Mouse (Mus musculus) embryonic facial prominence, embryonic 14.5 days (tissue): Measurements from ENCODE around the gene Trappc2. TPM values are rescaled to one million over a fixed set of nuclear protein-coding genes. Genes with fewer than 3 reads are reported as not detected.

Source experiments
- ATAC-seq: fragments of 200-750 bp; cut with Nextera tagmentation; 2 replicates; pipeline ENCODE4 v1.8.0; 2017; ENCODE audit warnings: low read depth, moderate number of reproducible peaks, moderate TSS enrichment
- DNase-seq: peaks from one replicate; pipeline ENCODE4 v3.0.0-alpha.2; 2015; ENCODE audit warnings: low spot score
- H3K27ac ChIP-seq: fragments of 300-500 bp; sonication (generic); replicated peaks from 2 replicates; pipeline ENCODE4 v1.5.1; 2014; ENCODE audit warnings: low read depth, mild to moderate bottlenecking, low read length, moderate library complexity
- H3K27me3 ChIP-seq: fragments of 300-500 bp; sonication (generic); replicated peaks from 2 replicates; pipeline ENCODE4 v1.6.1; 2014; ENCODE audit warnings: low read length; ENCODE audit not compliant: control insufficient read depth, insufficient read depth
- H3K36me3 ChIP-seq: fragments of 300-500 bp; sonication (generic); 2 replicates; pipeline ENCODE4 v1.6.1; 2014; ENCODE audit warnings: low read length, mixed read lengths; ENCODE audit not compliant: control insufficient read depth, insufficient read depth
- H3K4me1 ChIP-seq: fragments of 300-500 bp; sonication (generic); 2 replicates; pipeline ENCODE4 v1.6.1; 2014; ENCODE audit warnings: antibody characterized with exemption, low read length; ENCODE audit not compliant: control insufficient read depth, insufficient read depth
- H3K4me2 ChIP-seq: fragments of 300-500 bp; sonication (generic); 2 replicates; pipeline ENCODE4 v1.6.1; 2014; ENCODE audit warnings: low read depth, mild to moderate bottlenecking, low read length, moderate library complexity, mixed read lengths
- H3K4me3 ChIP-seq: fragments of 300-500 bp; sonication (generic); 2 replicates; pipeline ENCODE4 v1.5.1; 2014; ENCODE audit warnings: low read depth, mild to moderate bottlenecking, low read length
- H3K9ac ChIP-seq: fragments of 300-500 bp; sonication (generic); 2 replicates; pipeline ENCODE4 v1.6.1; 2014; ENCODE audit warnings: low read depth, mild to moderate bottlenecking, low read length, moderate library complexity, mixed read lengths
- H3K9me3 ChIP-seq: fragments of 300-500 bp; sonication (generic); 2 replicates; pipeline ENCODE4 v1.6.1; 2016; ENCODE audit warnings: low read length; ENCODE audit not compliant: control insufficient read depth
- WGBS: fragments of 180-500 bp; shearing (Covaris S2); extraction: QIAGEN DNeasy Blood & Tissue Kit; methylation state at CpG from one replicate; pipeline ENCODE4 v1.1.7; 2014; 5-methylcytosine and 5-hydroxymethylcytosine counted together
- polyA plus RNA-seq: library from polyadenylated mRNA; unstranded; fragments of >200 nt; fragmentation: Nextera tagmentation; extraction: Ambion mirVana; gene quantifications from 2 replicates; pipeline ENCODE4 v1.2.1, GENCODE M21; 2014

Gene Trappc2
- polyA plus RNA-seq, 1 experiment from 2014 or later = 31.6 TPM

GRCm38 (mm10) chrX:166455525-166455924, 15.2 kb downstream of the Trappc2 start:
- H3K4me1 ChIP-seq = no peaks in the 10 kb centered on the region
- no peak overlapping the region for H3K9ac ChIP-seq
- no peaks in the 10 kb centered on the region for H3K9me3 ChIP-seq
- DNase-seq = no peak
- no peak for ATAC-seq
- no peak overlapping the region for H3K4me3 ChIP-seq
- no peak overlapping the region for H3K4me2 ChIP-seq
- 0 out of 2 replicates have a peak, but pooled peaks cover 8% of the 10 kb centered on the region for H3K27me3 ChIP-seq
- H3K27ac ChIP-seq = no peak overlapping the region
- 79% methylated on average over 1 of the region's 1 CpGs for WGBS
- peaks cover 14% of the 10 kb centered on the region; the same call in 1 of the 2 replicates for H3K36me3 ChIP-seq

- Histone ChIP-seq H3K4me2 (no peak overlapping the region), H3K9ac (no peak overlapping the region), H3K27ac (no peak overlapping the region), H3K27me3 (no peaks in the 10 kb centered on the region), H3K9me3 (no peaks in the 10 kb centered on the region), H3K36me3 (no peaks in the 10 kb centered on the region), H3K4me3 (no peak overlapping the region), H3K4me1 (no peaks in the 10 kb centered on the region)
- ATAC-seq = no peak
- 92% methylated on average over 7 of the region's 7 CpGs for WGBS
- DNase-seq = no peak
These were observed 27.9 kb downstream of the Trappc2 start for GRCm38 (mm10) chrX:166468321-166468720.

- no peak overlapping the region for H3K9ac ChIP-seq
- H3K27ac ChIP-seq = no peak overlapping the region
- DNase-seq = no peak
- H3K4me1 ChIP-seq = no peaks in the 10 kb centered on the region
- H3K9me3 ChIP-seq = no peaks in the 10 kb centered on the region
- no peaks in the 10 kb centered on the region for H3K27me3 ChIP-seq
- H3K36me3 ChIP-seq = no peaks in the 10 kb centered on the region
- no peak for ATAC-seq
- H3K4me3 ChIP-seq = no peak overlapping the region
- WGBS = 83% methylated on average over 6 of the region's 6 CpGs
- no peak overlapping the region for H3K4me2 ChIP-seq
These were observed 32.2 kb downstream of the Trappc2 start for GRCm38 (mm10) chrX:166472612-166473011.

GRCm38 (mm10) chrX:166477393-166477792, 37.0 kb downstream of the Trappc2 start:
- peak overlapping the region; percentile 62 for H3K4me3 ChIP-seq
- H3K36me3 ChIP-seq = no peaks in the 10 kb centered on the region
- 0 out of 2 replicates have a peak overlapping the region, but pooled peaks have one; percentile 5 for H3K9ac ChIP-seq
- H3K27ac ChIP-seq = no peak overlapping the region
- WGBS = 50% methylated on average over 6 of the region's 6 CpGs
- ATAC-seq (no peak), DNase-seq (no peak)
- no peaks in the 10 kb centered on the region for H3K27me3 ChIP-seq
- H3K9me3 ChIP-seq = no peaks in the 10 kb centered on the region
- no peaks in the 10 kb centered on the region for H3K4me1 ChIP-seq
- peak overlapping the region; percentile 56 for H3K4me2 ChIP-seq

GRCm38 (mm10) chrX:166478631-166479364, 38.4 kb downstream of the Trappc2 start:
- H3K36me3 ChIP-seq = no peaks in the 10 kb centered on the region
- peak overlapping the region; percentile 56 for H3K4me2 ChIP-seq
- no peaks in the 10 kb centered on the region for H3K4me1 ChIP-seq
- peak overlapping the region; percentile 84; the same call in 1 of the 2 replicates for H3K27ac ChIP-seq
- DNase-seq (no peak), ATAC-seq (no peak)
- no peaks in the 10 kb centered on the region for H3K9me3 ChIP-seq
- H3K4me3 ChIP-seq = peak overlapping the region; percentile 62
- H3K9ac ChIP-seq = peak overlapping the region; percentile 78
- H3K27me3 ChIP-seq = 0 out of 2 replicates have a peak, but pooled peaks cover 5% of the 10 kb centered on the region
- WGBS = 24% methylated on average over 28 of the region's 28 CpGs

- H3K4me3 ChIP-seq = peak within 1 kb of the TSS; percentile 62
- H3K4me1 ChIP-seq = no peaks in the 10 kb centered on the region
- H3K36me3 ChIP-seq = no peaks in the 10 kb centered on the region
- peak within 1 kb of the TSS; percentile 78 for H3K9ac ChIP-seq
- 0 out of 2 replicates have a peak, but pooled peaks cover 5% of the 10 kb centered on the region for H3K27me3 ChIP-seq
- ATAC-seq (peak; percentile 99), DNase-seq (peak; percentile 96)
- WGBS = 20% methylated on average over 32 of the region's 41 CpGs
- peak within 1 kb of the TSS; percentile 56 for H3K4me2 ChIP-seq
- H3K9me3 ChIP-seq = no peaks in the 10 kb centered on the region
- peak within 1 kb of the TSS; percentile 84 for H3K27ac ChIP-seq
These were observed 39.1 kb downstream of the Trappc2 start, which contains the start of gene Rab9 for GRCm38 (mm10) chrX:166479365-166479983. Rab9 (minus strand) TSS chrX:166479867.

GRCm38 (mm10) chrX:166495052-166495451, 54.7 kb downstream of the Trappc2 start:
- H3K9me3 ChIP-seq = no peaks in the 10 kb centered on the region
- no peak overlapping the region for H3K4me2 ChIP-seq
- H3K36me3 ChIP-seq = no peaks in the 10 kb centered on the region
- no peaks in the 10 kb centered on the region for H3K4me1 ChIP-seq
- H3K4me3 ChIP-seq = no peak overlapping the region
- no peak overlapping the region for H3K27ac ChIP-seq
- WGBS = 92% methylated on average over 2 of the region's 2 CpGs
- H3K9ac ChIP-seq = no peak overlapping the region
- no peak for DNase-seq
- H3K27me3 ChIP-seq = no peaks in the 10 kb centered on the region
- ATAC-seq = no peak

- no peak overlapping the region for H3K4me3 ChIP-seq
- DNase-seq (peak; percentile 3), ATAC-seq (no peak)
- 0 out of 2 replicates have a peak, but pooled peaks cover 4% of the 10 kb centered on the region for H3K27me3 ChIP-seq
- no peaks in the 10 kb centered on the region for H3K36me3 ChIP-seq
- H3K9ac ChIP-seq = no peak overlapping the region
- no peak overlapping the region for H3K4me2 ChIP-seq
- no peaks in the 10 kb centered on the region for H3K4me1 ChIP-seq
- WGBS = 45% methylated on average over 4 of the region's 4 CpGs
- H3K27ac ChIP-seq = no peak overlapping the region
- H3K9me3 ChIP-seq = no peaks in the 10 kb centered on the region
These were observed 57.4 kb downstream of the Trappc2 start for GRCm38 (mm10) chrX:166497771-166498170.
